Mouse (Mus musculus) stomach, embryonic 16.5 days (tissue): Measurements from ENCODE around the gene Rrp1. TPM values are rescaled to one million over a fixed set of nuclear protein-coding genes. Genes with fewer than 3 reads are reported as not detected.

Source experiments
- ATAC-seq: fragments of 200-750 bp; cut with Nextera tagmentation; 2 replicates; pipeline ENCODE4 v1.8.0; 2017; ENCODE audit warnings: moderate number of reproducible peaks, moderate TSS enrichment; ENCODE audit not compliant: insufficient read depth, low FRiP score
- H3K27ac ChIP-seq: fragments of 300-500 bp; sonication (generic); 2 replicates; pipeline ENCODE4 v1.5.1; 2014; ENCODE audit warnings: low read length
- H3K27me3 ChIP-seq: fragments of 300-500 bp; sonication (generic); 2 replicates; pipeline ENCODE4 v1.6.1; 2014; ENCODE audit warnings: low read length, control low read depth, mixed read lengths; ENCODE audit not compliant: control insufficient read depth, insufficient read depth
- H3K36me3 ChIP-seq: fragments of 300-500 bp; sonication (generic); 2 replicates; pipeline ENCODE4 v1.6.1; 2014; ENCODE audit warnings: low read length; ENCODE audit not compliant: control insufficient read depth, insufficient read depth
- H3K4me1 ChIP-seq: fragments of 300-500 bp; sonication (generic); 2 replicates; pipeline ENCODE4 v1.6.1; 2014; ENCODE audit warnings: low read length, control low read depth, mixed read lengths; ENCODE audit not compliant: control insufficient read depth, insufficient read depth
- H3K4me2 ChIP-seq: fragments of 300-500 bp; sonication (generic); 2 replicates; pipeline ENCODE4 v1.6.1; 2014; ENCODE audit warnings: low read depth, low read length, mixed read lengths
- H3K4me3 ChIP-seq: fragments of 300-500 bp; sonication (generic); replicated peaks from 2 replicates; pipeline ENCODE4 v1.5.1; 2014; ENCODE audit warnings: mild to moderate bottlenecking, low read length
- H3K9ac ChIP-seq: fragments of 300-500 bp; sonication (generic); 2 replicates; pipeline ENCODE4 v1.6.1; 2014; ENCODE audit warnings: low read length
- H3K9me3 ChIP-seq: fragments of 300-500 bp; sonication (generic); replicated peaks from 2 replicates; pipeline ENCODE4 v1.6.1; 2016; ENCODE audit warnings: low read length, control low read depth; ENCODE audit not compliant: control insufficient read depth
- WGBS: fragments of 180-500 bp; shearing (Covaris S2); extraction: QIAGEN DNeasy Blood & Tissue Kit; methylation state at CpG from one replicate; pipeline ENCODE4 v1.1.7; 2014; 5-methylcytosine and 5-hydroxymethylcytosine counted together
- polyA plus RNA-seq: library from polyadenylated mRNA; unstranded; fragments of >200 nt; fragmentation: Nextera tagmentation; extraction: Ambion mirVana; gene quantifications from 2 replicates; pipeline ENCODE4 v1.2.1, GENCODE M21; 2015

The Rrp1 gene
- 242 and 272 TPM in 2 replicates for polyA plus RNA-seq

DNA sequence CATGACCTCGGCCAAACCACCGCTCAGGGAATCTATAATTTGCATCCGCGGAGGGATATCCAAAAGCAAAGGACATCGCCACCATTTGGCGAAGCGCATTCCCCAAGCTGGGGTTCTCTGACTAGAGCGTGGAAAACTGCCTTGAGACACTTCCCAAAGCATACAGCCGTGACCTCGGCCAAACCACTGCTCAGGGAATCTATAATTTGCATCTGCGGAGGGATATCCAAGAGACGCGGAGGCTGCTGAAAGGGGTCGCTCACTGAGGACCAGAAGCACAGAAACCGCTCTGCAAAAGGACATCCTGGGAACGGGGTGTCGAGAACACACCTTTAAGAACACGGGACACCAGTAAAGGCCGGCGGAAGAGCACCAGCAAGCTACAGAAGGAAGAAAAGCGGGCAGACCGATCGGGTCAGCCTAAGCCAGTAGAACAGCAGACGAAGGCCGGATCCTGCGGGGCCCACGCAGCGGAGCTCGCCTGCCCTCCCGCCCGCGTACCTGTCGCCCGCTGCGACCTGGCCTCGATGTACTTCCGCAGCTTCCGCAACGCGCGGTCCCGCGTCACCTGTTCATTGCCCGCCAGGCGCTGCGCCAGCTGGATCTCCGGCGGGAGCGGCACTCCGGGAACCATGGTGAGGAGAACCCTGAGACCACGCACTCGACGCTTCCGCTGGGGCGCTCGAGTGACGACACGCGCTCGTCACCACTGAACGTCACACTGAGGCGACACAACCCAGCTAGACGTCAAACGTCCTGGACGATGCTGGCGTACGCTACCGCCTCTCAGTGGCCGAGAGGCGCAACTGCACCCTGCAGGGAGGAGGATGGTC lies at the start of gene Rrp1:
Gene Rrp1 (minus strand): TSS at position 725 of the 833 bp plus-strand sequence.
- H3K4me1 ChIP-seq = peaks cover 13% of the 10 kb centered on the region; the same call in 1 of the 2 replicates
- no peaks in the 10 kb centered on the region for H3K9me3 ChIP-seq
- peak within 1 kb of the TSS; percentile 85 for H3K4me2 ChIP-seq
- ATAC-seq = peak; percentile 93
- peak within 1 kb of the TSS; percentile 88 for H3K27ac ChIP-seq
- H3K9ac ChIP-seq = peak within 1 kb of the TSS; percentile 92
- 0% methylated on average over 70 of the region's 70 CpGs for WGBS
- H3K27me3 ChIP-seq = no peaks in the 10 kb centered on the region
- 0 out of 2 replicates have a peak, but pooled peaks cover 8% of the 10 kb centered on the region for H3K36me3 ChIP-seq
- peak within 1 kb of the TSS; percentile 100 for H3K4me3 ChIP-seq

DNA sequence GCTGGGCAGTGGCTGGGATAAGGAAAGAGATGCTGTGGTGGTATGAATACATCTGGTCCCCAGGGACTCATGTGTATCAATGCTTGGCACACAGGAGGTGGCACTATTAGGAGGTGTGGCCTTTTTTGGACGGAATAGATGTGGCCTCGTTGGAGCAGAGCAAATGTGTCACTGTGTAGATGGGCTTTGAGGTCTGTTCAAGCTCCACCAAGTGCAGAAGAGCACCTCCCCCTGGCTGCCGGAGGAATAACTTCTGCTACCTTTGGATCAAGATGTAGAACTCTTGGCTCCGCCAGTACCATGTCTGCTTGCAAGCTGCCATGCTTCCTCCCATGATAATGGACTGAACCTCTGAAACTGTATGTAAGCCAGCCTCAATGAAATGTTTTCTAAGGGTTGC lies 48.9 kb upstream of the Rrp1 start:
- 72% methylated on average over 4 of the region's 4 CpGs for WGBS
- no peak for ATAC-seq
- no peak overlapping the region for H3K4me3 ChIP-seq
- no peaks in the 10 kb centered on the region for H3K9me3 ChIP-seq
- H3K27me3 ChIP-seq = no peaks in the 10 kb centered on the region
- no peaks in the 10 kb centered on the region for H3K36me3 ChIP-seq
- H3K4me2 ChIP-seq = no peak overlapping the region
- H3K9ac ChIP-seq = no peak overlapping the region
- H3K27ac ChIP-seq = no peak overlapping the region
- peaks cover 37% of the 10 kb centered on the region for H3K4me1 ChIP-seq

DNA sequence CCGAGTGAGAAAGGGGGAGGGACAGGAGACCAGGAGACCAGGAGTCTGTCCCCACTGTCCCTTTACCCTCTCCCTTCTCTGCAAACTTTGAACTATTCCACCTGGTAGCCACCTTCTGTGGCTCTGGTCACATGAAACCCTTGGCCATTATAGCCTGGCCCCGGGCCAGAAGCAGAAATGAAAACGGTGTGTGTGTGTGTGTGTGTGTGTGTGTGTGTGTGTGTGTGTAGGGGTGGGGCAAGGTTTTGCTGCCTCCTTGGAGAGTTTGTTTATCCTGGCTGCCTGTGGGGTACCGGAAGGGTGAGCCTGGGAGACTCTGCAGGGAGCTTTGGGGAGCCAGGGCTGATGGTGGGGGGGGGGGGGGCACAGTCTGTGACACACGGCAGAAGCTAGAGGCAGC lies 47.6 kb upstream of the Rrp1 start:
- H3K4me3 ChIP-seq = no peak overlapping the region
- peaks cover 37% of the 10 kb centered on the region for H3K4me1 ChIP-seq
- no peaks in the 10 kb centered on the region for H3K36me3 ChIP-seq
- H3K27ac ChIP-seq = no peak overlapping the region
- no peak overlapping the region for H3K4me2 ChIP-seq
- H3K9me3 ChIP-seq = no peaks in the 10 kb centered on the region
- H3K9ac ChIP-seq = no peak overlapping the region
- WGBS = 23% methylated on average over 5 of the region's 5 CpGs
- H3K27me3 ChIP-seq = no peaks in the 10 kb centered on the region
- no peak for ATAC-seq

DNA sequence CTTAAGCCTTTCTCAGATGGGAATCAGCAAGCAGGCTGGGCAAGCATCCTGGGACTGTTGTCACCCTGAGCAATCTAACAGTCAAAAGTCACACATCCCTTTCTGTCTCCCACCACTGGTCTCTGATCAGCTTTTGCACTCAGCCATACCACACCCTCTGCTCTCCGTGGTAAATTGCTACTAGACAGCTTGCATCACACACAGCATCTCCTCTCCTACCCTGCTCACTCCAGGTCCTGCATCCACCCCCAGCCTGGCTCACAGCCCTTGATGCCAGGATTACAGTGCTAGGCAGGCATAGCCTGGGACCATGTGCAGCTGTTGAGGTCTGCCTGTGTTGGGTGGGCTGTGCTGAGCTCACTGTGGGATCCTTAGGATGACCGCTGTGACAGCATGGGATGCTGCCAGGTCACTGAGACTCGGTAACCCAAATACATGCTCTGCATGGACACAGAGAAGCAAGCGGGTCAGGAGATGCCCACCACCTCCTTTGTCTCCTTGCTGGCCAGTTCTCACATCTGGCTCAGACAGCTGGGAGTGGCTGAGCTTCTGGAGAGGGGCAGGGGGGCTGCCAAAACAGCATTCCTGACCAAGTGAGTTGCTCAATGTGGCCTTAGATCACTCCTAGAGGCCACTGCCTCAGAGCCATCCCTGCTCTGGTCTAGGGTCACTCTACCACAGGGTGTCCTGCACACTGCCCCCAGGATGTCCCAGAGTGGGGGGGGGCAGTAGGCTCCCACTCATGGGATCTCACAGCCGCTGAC lies 45.7 kb upstream of the Rrp1 start:
- 66% methylated on average over 5 of the region's 5 CpGs for WGBS
- Histone ChIP-seq H3K27me3 (no peaks in the 10 kb centered on the region), H3K9me3 (no peaks in the 10 kb centered on the region), H3K4me2 (no peak overlapping the region), H3K27ac (peak overlapping the region; percentile 32; the same call in 1 of the 2 replicates), H3K9ac (peak overlapping the region; percentile 12; the same call in 1 of the 2 replicates), H3K4me1 (peaks cover 27% of the 10 kb centered on the region), H3K4me3 (no peak overlapping the region), H3K36me3 (no peaks in the 10 kb centered on the region)
- no peak for ATAC-seq

DNA sequence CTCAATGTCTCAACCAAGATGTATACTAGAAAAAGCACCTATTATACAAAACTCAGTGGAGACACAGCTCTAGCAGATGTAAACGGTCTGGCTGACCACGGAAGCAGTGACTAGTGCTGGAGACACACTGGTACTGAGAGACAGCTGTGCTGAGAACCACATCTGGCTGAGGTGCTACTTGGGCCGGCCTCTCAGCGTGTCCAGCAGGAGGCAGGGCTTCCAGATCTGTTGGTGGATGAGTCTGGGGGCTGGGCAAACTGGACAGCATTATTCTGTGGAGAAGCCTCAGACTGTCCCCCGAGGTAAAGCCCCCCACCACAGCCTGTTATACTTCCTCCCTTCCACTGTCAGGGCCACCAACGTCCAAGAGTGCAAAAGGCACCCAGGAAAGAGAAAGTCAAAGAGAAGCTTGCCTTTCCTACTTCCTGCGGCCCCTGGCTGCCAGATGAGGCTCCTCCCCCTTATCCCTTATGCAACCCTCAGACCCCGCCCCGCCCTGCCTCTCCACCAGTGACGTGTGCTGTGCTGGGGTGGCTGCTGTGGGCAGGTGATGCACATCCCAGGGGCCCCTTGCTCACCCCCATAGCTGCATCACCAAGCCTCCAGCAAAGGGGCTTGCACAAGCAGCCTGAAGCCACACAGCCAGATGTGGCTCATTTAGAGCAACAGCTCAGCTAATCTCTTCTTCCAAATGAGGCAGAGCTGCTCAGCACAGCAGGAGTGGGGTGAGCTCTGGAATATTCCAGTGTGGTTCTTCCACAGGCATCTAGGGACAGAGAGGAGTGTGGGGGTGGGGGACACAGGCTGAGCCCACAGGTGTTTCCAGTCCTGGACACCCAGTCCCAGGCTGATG lies 44.9 kb upstream of the Rrp1 start:
- Histone ChIP-seq H3K27ac (peak overlapping the region; percentile 32; the same call in 1 of the 2 replicates), H3K9ac (peak overlapping the region; percentile 46; the same call in 1 of the 2 replicates), H3K27me3 (no peaks in the 10 kb centered on the region), H3K4me2 (peak overlapping the region; percentile 40; the same call in 1 of the 2 replicates), H3K4me3 (peak overlapping the region; percentile 24), H3K36me3 (no peaks in the 10 kb centered on the region), H3K4me1 (peaks cover 25% of the 10 kb centered on the region), H3K9me3 (no peaks in the 10 kb centered on the region)
- ATAC-seq = peak; percentile 69; the same call in 1 of the 2 replicates
- 22% methylated on average over 10 of the region's 10 CpGs for WGBS

DNA sequence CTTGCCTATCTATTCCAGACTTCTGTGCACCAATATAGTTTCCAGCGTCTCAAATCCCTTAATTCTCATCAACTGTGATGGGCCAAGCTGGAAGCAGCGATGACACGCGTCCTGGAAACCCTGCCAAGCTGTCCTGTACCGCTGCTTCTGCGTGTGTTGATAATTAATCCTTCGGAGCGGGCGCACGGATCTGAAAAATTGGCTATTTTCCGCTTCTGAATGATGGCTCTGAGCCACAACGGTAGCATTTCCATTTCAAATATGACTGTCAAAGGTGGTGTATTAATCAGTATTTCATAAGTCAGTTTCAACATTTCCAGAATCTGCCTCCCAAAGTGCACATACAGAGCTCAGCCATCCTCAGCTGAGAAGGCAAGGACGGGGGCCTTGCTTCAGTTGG lies 43.9 kb upstream of the Rrp1 start:
- Histone ChIP-seq H3K4me1 (peaks cover 25% of the 10 kb centered on the region), H3K4me2 (no peak overlapping the region), H3K9me3 (no peaks in the 10 kb centered on the region), H3K27ac (no peak overlapping the region), H3K36me3 (no peaks in the 10 kb centered on the region), H3K27me3 (no peaks in the 10 kb centered on the region), H3K4me3 (no peak overlapping the region), H3K9ac (no peak overlapping the region)
- WGBS = 72% methylated on average over 13 of the region's 13 CpGs
- no peak for ATAC-seq

DNA sequence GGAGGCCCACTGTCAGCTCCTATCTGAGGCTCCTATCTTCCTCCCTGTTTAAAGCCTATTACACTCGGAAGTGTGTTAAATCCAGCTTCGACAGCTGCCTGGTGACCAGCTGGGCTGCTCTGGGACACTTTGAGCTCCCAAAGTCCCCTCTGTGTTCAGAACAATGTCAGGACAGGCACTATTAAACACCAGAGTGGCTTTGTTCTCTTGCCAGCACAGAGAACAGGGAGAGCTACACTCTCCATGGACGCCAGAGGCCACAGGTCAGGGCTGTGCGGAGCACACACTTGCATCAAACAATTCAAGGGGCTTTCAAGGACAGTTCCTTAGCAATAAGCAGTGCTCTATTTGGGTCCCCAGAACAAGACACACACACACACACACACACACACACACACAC lies 39.8 kb upstream of the Rrp1 start:
- 56% methylated on average over 4 of the region's 4 CpGs for WGBS
- H3K36me3 ChIP-seq = no peaks in the 10 kb centered on the region
- ATAC-seq = no peak
- no peak overlapping the region for H3K4me2 ChIP-seq
- H3K4me1 ChIP-seq = peaks cover 6% of the 10 kb centered on the region
- no peak overlapping the region for H3K9ac ChIP-seq
- H3K4me3 ChIP-seq = no peak overlapping the region
- no peak overlapping the region for H3K27ac ChIP-seq
- no peaks in the 10 kb centered on the region for H3K9me3 ChIP-seq
- no peaks in the 10 kb centered on the region for H3K27me3 ChIP-seq

DNA sequence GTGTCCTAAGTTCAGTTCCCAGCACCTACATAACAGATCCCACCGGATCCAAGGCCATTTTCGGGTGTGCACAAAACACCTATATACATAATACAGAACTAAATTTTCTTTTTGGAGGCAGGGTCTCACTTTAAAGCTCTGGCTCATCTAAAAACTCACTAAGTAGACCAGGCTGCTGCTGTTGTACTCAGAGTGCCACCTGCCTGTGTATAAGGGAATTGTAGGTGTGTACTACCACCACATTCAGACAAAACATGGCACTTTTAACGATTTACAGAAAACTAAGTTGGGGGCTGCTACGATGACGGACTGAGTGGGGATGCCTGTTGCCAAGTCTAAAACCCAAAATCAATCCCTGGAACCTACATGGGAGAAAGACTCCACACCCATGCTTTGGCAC lies 37.9 kb upstream of the Rrp1 start:
- Histone ChIP-seq H3K9ac (no peak overlapping the region), H3K4me1 (no peaks in the 10 kb centered on the region), H3K27me3 (no peaks in the 10 kb centered on the region), H3K4me3 (no peak overlapping the region), H3K4me2 (no peak overlapping the region), H3K9me3 (no peaks in the 10 kb centered on the region), H3K27ac (no peak overlapping the region), H3K36me3 (no peaks in the 10 kb centered on the region)
- 92% methylated on average over 5 of the region's 5 CpGs for WGBS
- no peak for ATAC-seq
